Mouse (Mus musculus): Measurements from ENCODE around the gene Rnf212. TPM values are rescaled to one million over a fixed set of nuclear protein-coding genes. Genes with fewer than 3 reads are reported as not detected.
A peak's percentile ranks its signal among the peaks of the same experiment; 100 is the strongest.

The Rnf212 gene
- polyA plus RNA-seq, 1 experiment: not detected

GRCm38 (mm10) chr5:108742596-108742995, 32.2 kb downstream of the Rnf212 start:
- Histone ChIP-seq H3K9me3 (replicated peaks; ENCODE audit: control insufficient read depth, insufficient read depth, low read length, poor library complexity, severe bottlenecking) (no peaks in the 10 kb centered on the region), H3K4me3 (ENCODE audit: low read depth, low read length) (no peak overlapping the region), H3K9ac (ENCODE audit: low read depth, poor library complexity, severe bottlenecking) (no peak overlapping the region), H3K36me3 (ENCODE audit: control insufficient read depth, insufficient read depth, low read length, poor library complexity, severe bottlenecking) (no peaks in the 10 kb centered on the region), H3K4me1 (ENCODE audit: control insufficient read depth, insufficient read depth, low read length) (no peaks in the 10 kb centered on the region), H3K27me3 (ENCODE audit: control insufficient read depth, insufficient read depth, low read length, poor library complexity, severe bottlenecking) (no peaks in the 10 kb centered on the region), H3K27ac (ENCODE audit: insufficient read depth, low read length) (no peak overlapping the region)
- no peak for TF ChIP-seq CTCF (IDR thresholded peaks at IDR 0.05; ENCODE audit: low read depth, low read length)
- no peak for TF ChIP-seq POLR2A (IDR thresholded peaks at IDR 0.05; ENCODE audit: insufficient read depth, low read length)

DNA sequence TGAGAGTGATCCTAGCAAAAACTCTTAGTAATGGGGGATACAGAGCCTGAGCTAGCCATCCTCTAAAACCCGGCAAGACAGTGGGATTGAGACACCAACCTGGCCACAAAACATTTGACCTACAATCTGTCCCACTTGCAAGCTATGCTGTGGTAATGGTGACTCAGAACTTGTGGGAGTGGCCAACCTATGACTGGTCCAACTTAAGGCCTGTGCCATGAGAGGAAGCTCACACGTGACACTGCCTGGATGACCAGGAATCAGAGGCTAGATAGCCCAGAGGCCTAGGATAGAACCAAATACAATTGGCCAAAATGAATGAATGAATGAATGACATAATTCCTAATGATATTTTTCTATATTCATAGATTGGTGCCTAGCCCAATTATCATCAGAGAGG, 32.9 kb downstream of the Rnf212 start:
- no peak overlapping the region for H3K9ac ChIP-seq (ENCODE audit: low read depth, poor library complexity, severe bottlenecking)
- no peaks in the 10 kb centered on the region for H3K9me3 ChIP-seq (replicated peaks; ENCODE audit: control insufficient read depth, insufficient read depth, low read length, poor library complexity, severe bottlenecking)
- no peak for TF ChIP-seq CTCF (IDR thresholded peaks at IDR 0.05; ENCODE audit: low read depth, low read length)
- TF ChIP-seq EP300 (IDR thresholded peaks at IDR 0.05; ENCODE audit: insufficient read depth, low read depth, low read length): no peak
- TF ChIP-seq POLR2A (IDR thresholded peaks at IDR 0.05; ENCODE audit: insufficient read depth, low read length): no peak
- H3K4me1 ChIP-seq (ENCODE audit: control insufficient read depth, insufficient read depth, low read length): no peaks in the 10 kb centered on the region
- no peaks in the 10 kb centered on the region for H3K27me3 ChIP-seq (ENCODE audit: control insufficient read depth, insufficient read depth, low read length, poor library complexity, severe bottlenecking)
- no peaks in the 10 kb centered on the region for H3K36me3 ChIP-seq (ENCODE audit: control insufficient read depth, insufficient read depth, low read length, poor library complexity, severe bottlenecking)
- no peak overlapping the region for H3K4me3 ChIP-seq (ENCODE audit: low read depth, low read length)
- no peak overlapping the region for H3K27ac ChIP-seq (ENCODE audit: insufficient read depth, low read length)

- TF ChIP-seq EP300 (IDR thresholded peaks at IDR 0.05; ENCODE audit: insufficient read depth, low read depth, low read length) (no peak), CTCF (IDR thresholded peaks at IDR 0.05; ENCODE audit: low read depth, low read length) (no peak), POLR2A (IDR thresholded peaks at IDR 0.05; ENCODE audit: insufficient read depth, low read length) (no peak)
- H3K9ac ChIP-seq (ENCODE audit: low read depth, poor library complexity, severe bottlenecking): no peak overlapping the region
- H3K4me1 ChIP-seq (ENCODE audit: control insufficient read depth, insufficient read depth, low read length): no peaks in the 10 kb centered on the region
- no peak overlapping the region for H3K4me3 ChIP-seq (ENCODE audit: low read depth, low read length)
- no peaks in the 10 kb centered on the region for H3K9me3 ChIP-seq (replicated peaks; ENCODE audit: control insufficient read depth, insufficient read depth, low read length, poor library complexity, severe bottlenecking)
- no peaks in the 10 kb centered on the region; the same call in 1 of the 2 replicates for H3K27me3 ChIP-seq (ENCODE audit: control insufficient read depth, insufficient read depth, low read length, poor library complexity, severe bottlenecking)
- no peak overlapping the region for H3K27ac ChIP-seq (ENCODE audit: insufficient read depth, low read length)
- no peaks in the 10 kb centered on the region for H3K36me3 ChIP-seq (ENCODE audit: control insufficient read depth, insufficient read depth, low read length, poor library complexity, severe bottlenecking)
Observed at GRCm38 (mm10) chr5:108727425-108727824, 47.4 kb downstream of the Rnf212 start.

DNA sequence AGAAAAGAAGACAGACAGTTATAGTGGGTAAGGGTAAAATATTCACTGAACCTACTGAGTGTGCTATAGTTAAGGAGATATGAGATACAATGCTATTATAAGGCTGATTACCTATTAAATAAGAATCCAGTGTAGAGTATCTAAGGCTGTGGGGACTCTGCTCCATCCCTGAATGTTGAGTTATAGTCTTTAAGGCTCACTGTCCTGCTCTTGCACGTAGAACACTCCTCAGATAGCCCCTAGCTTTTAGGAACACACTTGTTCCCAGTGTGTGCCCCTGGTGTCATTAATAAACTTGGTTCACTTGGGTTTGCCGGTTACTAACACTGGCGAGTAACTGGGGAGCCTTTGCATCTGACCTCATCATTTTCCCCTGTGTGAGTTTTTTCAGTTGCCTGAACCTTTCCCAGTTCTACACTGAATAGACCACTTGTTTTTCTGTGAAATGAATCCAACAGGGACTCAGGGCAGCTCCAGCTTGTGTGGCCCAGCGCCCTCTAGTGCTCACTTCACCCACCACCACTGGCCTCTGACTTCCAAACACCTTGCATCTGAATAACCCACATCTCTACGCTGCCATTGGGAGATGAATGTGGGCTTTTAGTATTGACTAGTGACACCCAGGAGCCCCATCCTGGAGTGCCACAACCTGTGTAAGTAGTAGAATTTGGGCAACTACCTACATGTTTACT, 48.1 kb downstream of the Rnf212 start:
- Histone ChIP-seq H3K36me3 (ENCODE audit: control insufficient read depth, insufficient read depth, low read length, poor library complexity, severe bottlenecking) (no peaks in the 10 kb centered on the region), H3K9me3 (replicated peaks; ENCODE audit: control insufficient read depth, insufficient read depth, low read length, poor library complexity, severe bottlenecking) (no peaks in the 10 kb centered on the region), H3K4me3 (ENCODE audit: low read depth, low read length) (no peak overlapping the region), H3K27me3 (ENCODE audit: control insufficient read depth, insufficient read depth, low read length, poor library complexity, severe bottlenecking) (no peaks in the 10 kb centered on the region; the same call in 1 of the 2 replicates), H3K4me1 (ENCODE audit: control insufficient read depth, insufficient read depth, low read length) (no peaks in the 10 kb centered on the region), H3K27ac (ENCODE audit: insufficient read depth, low read length) (no peak overlapping the region), H3K9ac (ENCODE audit: low read depth, poor library complexity, severe bottlenecking) (no peak overlapping the region)
- no peak for TF ChIP-seq POLR2A (IDR thresholded peaks at IDR 0.05; ENCODE audit: insufficient read depth, low read length)
- peak; percentile 89 for TF ChIP-seq CTCF (IDR thresholded peaks at IDR 0.05; ENCODE audit: low read depth, low read length)

DNA sequence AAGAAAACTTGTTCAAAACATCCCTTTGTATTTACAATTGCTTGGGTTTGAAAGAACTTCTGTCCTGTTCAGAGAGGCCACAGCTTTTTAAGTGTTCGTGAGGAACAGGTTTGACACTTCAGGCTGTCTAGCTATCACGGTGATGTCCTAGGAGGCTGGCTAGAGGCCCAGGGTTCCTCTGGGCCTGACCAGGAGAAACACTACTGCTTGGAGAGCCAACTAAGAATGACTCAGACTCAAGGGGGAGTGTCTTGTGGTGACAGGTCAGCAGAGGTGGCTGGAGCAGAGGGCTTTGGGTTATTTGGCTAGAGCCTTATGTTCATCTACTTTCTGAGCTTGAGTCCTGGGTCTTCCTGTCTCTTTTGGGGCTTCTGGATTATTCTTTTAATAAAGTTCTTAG, 50.8 kb downstream of the Rnf212 start:
- H3K27ac ChIP-seq (ENCODE audit: insufficient read depth, low read length): no peak overlapping the region
- H3K9me3 ChIP-seq (replicated peaks; ENCODE audit: control insufficient read depth, insufficient read depth, low read length, poor library complexity, severe bottlenecking): no peaks in the 10 kb centered on the region
- TF ChIP-seq EP300 (IDR thresholded peaks at IDR 0.05; ENCODE audit: insufficient read depth, low read depth, low read length): no peak
- TF ChIP-seq CTCF (IDR thresholded peaks at IDR 0.05; ENCODE audit: low read depth, low read length): no peak
- no peak for TF ChIP-seq POLR2A (IDR thresholded peaks at IDR 0.05; ENCODE audit: insufficient read depth, low read length)
- H3K36me3 ChIP-seq (ENCODE audit: control insufficient read depth, insufficient read depth, low read length, poor library complexity, severe bottlenecking): no peaks in the 10 kb centered on the region
- H3K27me3 ChIP-seq (ENCODE audit: control insufficient read depth, insufficient read depth, low read length, poor library complexity, severe bottlenecking): no peaks in the 10 kb centered on the region; the same call in 1 of the 2 replicates
- no peak overlapping the region for H3K4me3 ChIP-seq (ENCODE audit: low read depth, low read length)
- H3K9ac ChIP-seq (ENCODE audit: low read depth, poor library complexity, severe bottlenecking): no peak overlapping the region
- no peaks in the 10 kb centered on the region for H3K4me1 ChIP-seq (ENCODE audit: control insufficient read depth, insufficient read depth, low read length)

GRCm38 (mm10) chr5:108719761-108720160, 55.0 kb downstream of the Rnf212 start:
- no peaks in the 10 kb centered on the region for H3K36me3 ChIP-seq (ENCODE audit: control insufficient read depth, insufficient read depth, low read length, poor library complexity, severe bottlenecking)
- no peak for TF ChIP-seq CTCF (IDR thresholded peaks at IDR 0.05; ENCODE audit: low read depth, low read length)
- TF ChIP-seq EP300 (IDR thresholded peaks at IDR 0.05; ENCODE audit: insufficient read depth, low read depth, low read length): no peak
- no peak for TF ChIP-seq POLR2A (IDR thresholded peaks at IDR 0.05; ENCODE audit: insufficient read depth, low read length)
- no peaks in the 10 kb centered on the region for H3K4me1 ChIP-seq (ENCODE audit: control insufficient read depth, insufficient read depth, low read length)
- no peak overlapping the region for H3K9ac ChIP-seq (ENCODE audit: low read depth, poor library complexity, severe bottlenecking)
- no peaks in the 10 kb centered on the region; the same call in 1 of the 2 replicates for H3K27me3 ChIP-seq (ENCODE audit: control insufficient read depth, insufficient read depth, low read length, poor library complexity, severe bottlenecking)
- H3K27ac ChIP-seq (ENCODE audit: insufficient read depth, low read length): no peak overlapping the region
- no peaks in the 10 kb centered on the region for H3K9me3 ChIP-seq (replicated peaks; ENCODE audit: control insufficient read depth, insufficient read depth, low read length, poor library complexity, severe bottlenecking)
- no peak overlapping the region for H3K4me3 ChIP-seq (ENCODE audit: low read depth, low read length)

Data from ES-Bruce4 (cell line).